Mouse (Mus musculus) 3T3-L1 (cell line): ENCODE data around the gene Ugt1a10.
"Not testable (repeated sequence)": the region's sequence is repeated elsewhere in the genome, so short reads cannot be mapped to it uniquely, and the experiment has no call there.

ENCODE experiments used
- DNase-seq: peaks from one replicate; pipeline ENCODE4 v3.0.0-alpha.2; 2015; ENCODE audit warnings: low read depth, low spot score

Gene Ugt1a10

DNA sequence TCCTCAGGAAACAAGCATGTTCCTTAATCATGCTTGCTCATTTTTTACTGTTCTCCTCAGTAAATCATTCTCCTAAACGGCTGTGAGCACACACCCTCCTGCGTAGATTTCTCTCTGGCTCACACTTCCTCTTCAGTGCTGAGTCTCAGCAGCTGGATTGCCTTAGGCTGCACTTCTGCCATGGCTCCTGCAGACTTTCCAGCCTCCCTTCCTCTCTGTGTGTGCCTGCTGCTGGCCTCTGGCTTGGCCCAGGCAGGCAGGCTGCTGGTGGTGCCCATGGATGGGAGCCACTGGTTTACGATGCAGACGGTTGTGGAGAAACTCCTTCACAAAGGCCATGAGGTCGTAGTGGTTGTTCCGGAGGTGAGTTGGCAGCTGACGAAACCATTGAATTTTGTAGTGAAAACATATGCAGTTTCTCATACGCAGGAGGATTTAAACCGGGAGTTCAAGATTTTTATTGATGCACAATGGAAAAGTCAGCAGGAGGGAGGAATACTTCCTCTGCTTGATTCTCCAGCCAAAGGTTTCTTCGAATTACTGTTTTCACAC lies 39.8 kb downstream of the Ugt1a10 start, which contains the start of gene Ugt1a7c:
Ugt1a7c (plus strand) TSS at position 122 of the 552 bp plus-strand sequence.
- peak; percentile 35 for DNase-seq

DNA sequence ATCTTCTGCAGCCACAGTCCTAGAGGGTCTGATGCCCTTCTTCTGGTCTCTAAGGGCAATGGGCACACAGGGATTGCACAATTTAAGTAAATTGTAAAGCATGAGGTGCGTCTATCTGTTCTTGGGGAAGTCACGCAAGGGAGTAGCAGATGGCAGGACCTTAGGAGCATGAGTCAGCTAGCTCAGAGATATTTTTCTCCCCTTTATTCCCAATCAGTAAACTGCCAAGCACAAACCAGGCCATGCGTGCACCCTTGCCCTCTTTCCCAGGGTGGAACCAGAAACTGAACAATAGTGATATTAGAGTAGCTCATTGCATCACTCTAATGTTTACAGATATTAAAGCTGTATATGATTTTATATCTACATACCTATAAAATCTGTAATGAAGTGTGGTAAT lies 43.4 kb downstream of the Ugt1a10 start:
- not testable (repeated sequence) for DNase-seq

DNA sequence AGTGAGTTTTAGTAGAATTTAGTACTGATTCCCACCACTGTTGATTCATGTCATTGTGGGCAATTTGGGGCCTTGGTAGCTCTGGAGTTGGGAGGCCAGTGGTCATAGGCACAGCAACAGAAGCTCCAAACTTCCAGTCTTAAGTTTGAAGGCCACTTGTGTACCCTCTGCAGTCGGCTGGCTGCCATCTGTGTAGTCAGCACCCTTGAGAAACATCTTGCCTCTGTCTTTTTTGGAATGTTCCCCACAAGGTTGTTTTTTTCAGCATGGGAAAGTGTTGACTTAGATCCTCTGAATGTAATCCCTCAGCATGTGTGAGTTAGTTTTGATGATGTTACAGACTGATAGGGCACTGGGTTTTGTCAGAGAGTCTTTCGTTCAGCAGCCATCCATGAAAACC lies 44.5 kb downstream of the Ugt1a10 start:
- peak; percentile 58 for DNase-seq

DNA sequence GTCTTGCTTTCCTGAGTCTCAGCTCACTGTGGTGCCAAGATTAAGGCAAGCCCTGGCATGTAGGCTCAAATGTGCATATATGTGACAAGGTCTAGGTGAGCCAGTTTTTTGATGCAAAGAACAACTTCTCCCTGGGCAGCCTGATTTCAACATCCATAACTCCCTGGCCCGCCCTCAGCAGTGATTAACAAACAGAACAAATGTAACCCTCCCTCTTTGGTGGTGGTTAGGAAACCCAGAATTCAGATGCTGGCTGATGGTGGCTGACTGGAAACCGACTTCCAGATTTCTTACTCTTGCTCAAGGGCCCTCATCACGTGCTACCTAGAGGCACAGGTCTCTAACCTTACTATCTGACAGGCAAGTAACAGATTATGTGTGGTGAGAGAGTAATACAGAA lies 47.8 kb downstream of the Ugt1a10 start, which contains the start of gene Ugt1a6b:
Ugt1a6b (plus strand) TSS at position 234 of the 400 bp plus-strand sequence.
- peak; percentile 67 for DNase-seq

DNA sequence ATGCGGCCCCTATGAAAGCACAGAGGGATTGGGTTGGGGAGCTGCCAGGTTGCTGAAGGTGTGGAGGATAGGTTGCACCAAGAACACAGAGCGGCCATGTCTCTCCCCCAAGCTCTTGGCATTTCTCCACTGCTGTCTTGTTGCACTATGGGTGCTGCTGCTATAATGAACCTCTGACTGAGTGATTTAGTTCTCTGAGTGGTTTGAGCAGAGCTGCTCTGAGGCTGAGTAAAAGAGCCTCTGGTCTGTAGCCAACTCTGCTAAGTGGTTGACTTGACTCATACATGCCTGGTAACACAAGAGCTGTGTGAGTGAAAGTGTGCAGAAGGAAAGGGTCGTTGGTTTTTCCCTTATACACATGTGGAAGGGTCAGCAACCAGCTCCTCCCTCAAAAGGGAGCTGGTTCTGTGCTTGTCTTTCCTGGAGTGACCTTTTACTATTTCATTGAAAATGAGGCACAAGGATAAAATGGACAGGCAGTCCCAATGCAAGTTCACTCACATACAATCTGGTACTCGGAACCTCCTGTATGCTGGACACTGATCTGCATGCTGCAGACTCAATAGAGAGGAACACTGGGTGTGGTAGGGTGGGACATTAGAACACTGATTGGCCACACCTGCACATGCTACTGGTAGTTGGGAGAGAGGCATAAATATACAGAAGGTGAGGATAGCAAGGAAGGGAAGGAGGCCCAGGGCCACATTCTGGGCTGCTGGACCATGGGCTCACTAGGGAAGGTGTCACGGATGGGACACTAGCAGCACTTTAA lies 48.7 kb downstream of the Ugt1a10 start:
- DNase-seq: peak; percentile 79

DNA sequence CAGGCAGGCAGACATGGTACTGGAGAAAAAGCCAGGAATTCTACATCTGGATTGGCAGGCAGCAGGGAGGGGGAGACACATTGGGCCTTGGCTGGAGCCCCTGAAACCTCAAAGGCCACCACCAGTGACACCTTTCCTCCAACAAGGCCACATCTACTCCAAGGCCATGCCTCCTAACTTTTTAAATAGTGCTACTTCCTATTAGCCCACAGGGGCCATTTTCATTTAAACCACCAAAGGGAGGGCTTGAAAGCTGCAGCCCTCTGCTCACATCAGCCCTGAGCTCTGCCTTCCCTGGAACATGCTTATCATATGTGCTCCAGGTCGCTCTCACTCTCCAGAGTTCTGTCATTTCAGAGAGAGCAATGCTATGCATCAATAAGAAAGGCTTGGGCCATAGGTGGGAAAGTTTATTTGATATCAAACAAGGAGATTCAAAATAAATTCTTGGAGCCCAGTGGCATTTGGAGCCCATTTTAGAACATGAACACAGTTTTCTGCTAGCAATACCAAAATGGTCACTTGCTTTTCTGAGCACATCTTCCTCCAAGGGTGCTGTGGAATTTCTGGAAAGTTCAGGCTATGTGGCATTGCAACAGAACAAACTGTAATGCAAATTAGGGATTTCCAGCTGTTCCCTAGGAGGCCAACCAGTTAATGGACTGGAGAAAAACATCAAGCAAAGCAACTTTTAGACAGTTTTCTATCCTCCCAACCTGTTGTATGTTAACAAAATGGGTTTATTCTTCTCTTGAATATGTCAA lies 49.7 kb downstream of the Ugt1a10 start:
- no peak for DNase-seq

DNA sequence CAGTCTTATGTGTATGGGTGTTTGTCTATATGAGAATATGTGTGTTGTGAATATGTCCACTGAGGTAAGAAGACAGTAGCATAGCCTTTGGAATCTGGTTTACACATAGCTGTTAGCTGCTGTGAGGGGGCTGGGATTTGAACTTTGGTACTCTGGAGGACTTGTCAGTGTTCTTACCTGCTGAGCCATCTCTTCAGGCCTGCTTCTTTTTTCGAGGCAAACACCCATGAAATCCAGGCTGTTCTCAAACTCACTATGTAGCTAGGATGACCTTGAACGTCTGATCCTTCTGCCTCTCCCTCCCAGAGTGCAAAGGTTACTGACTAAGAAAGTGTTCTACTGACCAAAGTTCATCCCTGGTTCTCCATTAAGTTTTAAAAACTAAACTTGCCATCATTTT lies 50.5 kb downstream of the Ugt1a10 start:
- DNase-seq: no peak

DNA sequence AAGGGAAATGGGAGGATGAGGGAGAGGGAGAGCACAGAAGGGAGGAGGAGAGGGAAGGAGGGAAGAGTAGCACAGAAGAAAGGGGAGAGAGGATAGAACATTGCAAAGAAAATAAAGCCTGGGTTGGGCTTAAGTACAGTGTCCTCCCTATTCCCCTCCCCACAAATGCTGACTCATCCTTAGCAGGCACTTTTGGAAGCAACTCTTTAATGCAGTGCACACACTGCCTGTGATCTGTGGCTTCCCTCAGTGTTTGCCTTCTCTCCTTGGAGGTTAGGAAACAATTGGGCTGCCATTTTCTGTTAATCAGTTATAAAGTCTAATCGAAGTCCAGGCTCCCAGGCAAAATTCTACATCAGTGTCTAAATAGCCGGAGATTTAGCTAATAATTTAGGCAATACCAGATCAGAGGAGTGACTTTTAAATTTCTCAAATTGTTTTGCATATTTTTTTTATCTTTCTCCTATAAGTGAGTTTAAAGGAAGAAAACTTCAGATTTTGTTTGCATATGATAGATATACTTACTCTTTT lies 53.9 kb downstream of the Ugt1a10 start:
- not testable (repeated sequence) for DNase-seq

DNA sequence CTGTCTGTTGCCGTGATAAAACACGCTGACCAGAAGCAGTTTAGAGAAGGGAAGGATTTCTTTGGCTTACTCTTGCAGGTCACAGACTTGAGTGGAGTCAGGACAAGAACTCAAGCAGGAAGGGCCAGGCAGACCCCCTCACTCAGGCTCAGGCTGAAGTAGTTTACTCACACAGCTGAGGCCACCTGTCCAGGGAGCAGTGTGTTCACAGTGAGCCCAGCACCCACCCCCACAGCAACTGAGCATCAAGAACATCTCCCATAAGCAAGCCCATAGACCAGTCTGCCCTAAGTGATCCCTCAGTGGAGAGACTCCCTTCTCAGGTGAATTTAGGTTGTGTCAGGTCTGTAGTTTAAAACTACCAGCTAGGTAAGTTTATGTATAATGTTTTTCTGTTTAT lies 54.4 kb downstream of the Ugt1a10 start:
- not testable (repeated sequence) for DNase-seq

DNA sequence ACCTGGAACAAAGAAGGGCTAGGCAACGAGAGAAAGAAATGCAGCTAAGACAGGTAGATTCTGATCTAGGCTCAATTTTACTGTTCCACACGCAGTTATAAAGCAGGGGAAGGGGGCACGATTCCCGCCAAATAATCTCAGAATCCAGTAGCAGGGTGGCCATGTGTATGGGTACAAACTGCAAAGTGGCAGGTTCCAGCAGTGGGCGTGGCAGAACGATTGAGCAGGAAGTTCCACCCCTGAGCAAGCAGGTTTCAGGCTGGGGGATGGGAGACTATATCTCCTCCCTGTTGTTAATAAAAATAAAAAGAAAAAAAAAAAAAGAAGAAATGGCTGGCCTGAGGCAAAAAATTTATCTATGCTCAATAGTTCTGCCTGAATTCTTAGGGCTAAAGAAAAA lies 57.6 kb downstream of the Ugt1a10 start:
- DNase-seq: not testable (repeated sequence)

DNA sequence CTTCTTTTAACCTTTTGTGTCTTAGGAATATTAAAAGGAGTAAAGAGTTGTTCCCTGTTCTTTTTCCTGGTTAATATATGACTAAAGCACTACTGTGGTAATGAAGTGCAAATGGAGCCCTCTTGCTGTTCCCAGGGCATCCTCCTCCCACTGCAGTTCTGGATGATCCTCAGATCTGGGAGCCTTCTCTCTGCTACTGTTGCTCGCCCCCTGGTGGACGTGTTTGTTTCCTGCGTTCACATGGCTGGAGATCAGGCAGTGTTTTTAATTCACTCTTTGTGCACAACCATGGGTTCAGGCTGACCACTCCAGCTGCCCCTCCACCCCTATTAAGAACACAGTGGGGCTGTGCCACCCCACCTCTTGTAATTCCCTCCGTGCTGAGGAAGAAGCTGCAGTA lies 65.4 kb downstream of the Ugt1a10 start:
- peak; percentile 38 for DNase-seq

DNA sequence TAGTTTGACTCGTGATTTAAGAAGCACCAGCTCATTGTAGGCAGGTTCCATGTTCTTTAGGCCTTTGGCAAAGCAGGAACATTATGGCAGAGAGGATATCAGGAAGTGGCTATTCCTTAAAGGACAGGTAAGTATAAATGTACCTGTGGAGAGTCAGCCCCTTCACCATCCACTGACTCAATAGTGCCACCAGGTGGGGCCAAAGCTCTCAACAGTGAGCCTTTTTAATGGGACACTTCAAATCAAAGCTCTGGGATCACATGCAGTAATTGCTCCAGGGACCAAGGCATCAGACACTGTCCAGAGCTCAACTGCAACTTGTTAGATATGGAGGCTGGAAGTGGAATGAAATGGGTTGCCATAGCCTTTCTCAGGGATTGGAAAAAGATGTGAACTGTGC lies 66.3 kb downstream of the Ugt1a10 start:
- peak; percentile 57 for DNase-seq

DNA sequence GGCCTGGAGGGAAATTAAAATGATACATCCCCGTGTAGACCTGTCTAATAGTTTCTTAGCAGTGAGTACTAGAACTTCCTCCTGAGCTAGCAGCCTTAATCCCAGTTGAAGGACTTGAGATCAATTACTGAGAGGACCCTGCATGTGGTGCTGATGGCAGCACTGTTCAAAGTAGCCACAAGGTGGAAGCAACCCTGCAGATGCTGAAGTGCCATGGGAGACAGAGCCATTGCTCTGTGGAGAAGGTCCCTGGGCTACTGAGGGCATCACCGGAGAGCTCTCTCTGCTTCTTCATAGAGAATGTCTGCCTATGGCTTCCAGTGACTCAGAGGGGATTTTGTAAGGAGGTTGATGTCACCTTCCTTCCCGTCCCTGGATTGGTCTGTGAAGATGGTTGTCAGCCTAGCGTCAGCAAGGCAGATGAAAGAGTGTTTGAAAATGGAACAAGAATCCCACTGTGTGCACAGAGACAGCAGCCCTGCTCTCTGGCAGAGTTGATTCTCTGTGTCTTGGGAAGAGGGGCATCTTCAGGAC lies 70.7 kb downstream of the Ugt1a10 start:
- DNase-seq: not testable (repeated sequence)

DNA sequence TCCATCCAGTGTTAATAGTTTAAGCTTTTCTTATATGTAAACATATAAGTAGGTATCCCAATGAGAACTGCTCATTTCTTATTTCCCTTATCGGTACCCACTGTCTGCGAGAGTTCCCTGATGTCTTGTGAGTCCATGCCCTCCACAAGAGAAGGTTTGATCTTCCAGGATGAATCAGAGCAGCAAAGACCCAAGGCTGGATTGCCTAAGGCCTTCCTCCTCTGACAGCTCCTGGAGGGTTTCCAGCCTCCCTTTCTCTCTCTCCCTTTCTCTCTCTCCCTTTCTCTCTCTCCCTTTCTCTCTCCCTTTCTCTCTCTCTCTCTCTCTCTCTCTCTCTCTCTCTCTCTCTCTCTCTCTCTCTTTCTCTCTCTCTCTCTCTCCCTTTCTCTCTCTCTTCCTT lies 73.9 kb downstream of the Ugt1a10 start:
- DNase-seq: peak; percentile 48

DNA sequence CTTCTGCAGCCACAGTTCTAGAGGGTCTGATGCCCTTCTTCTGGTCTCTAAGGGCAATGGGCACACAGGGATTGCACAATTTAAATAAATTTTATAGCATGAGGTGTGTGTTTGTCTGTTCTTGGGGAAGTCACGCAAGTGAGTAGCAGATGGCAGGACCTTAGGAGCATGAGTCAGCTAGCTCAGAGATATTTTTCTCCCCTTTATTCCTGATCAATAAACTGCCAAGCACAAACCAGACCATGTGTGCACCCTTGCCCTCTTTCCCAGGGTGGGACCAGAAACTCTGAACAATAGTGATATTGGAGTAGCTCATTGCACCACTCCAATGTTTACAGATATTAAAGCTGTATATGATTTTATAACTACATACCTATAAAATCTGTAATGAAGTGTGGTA lies 75.0 kb downstream of the Ugt1a10 start:
- not testable (repeated sequence) for DNase-seq

DNA sequence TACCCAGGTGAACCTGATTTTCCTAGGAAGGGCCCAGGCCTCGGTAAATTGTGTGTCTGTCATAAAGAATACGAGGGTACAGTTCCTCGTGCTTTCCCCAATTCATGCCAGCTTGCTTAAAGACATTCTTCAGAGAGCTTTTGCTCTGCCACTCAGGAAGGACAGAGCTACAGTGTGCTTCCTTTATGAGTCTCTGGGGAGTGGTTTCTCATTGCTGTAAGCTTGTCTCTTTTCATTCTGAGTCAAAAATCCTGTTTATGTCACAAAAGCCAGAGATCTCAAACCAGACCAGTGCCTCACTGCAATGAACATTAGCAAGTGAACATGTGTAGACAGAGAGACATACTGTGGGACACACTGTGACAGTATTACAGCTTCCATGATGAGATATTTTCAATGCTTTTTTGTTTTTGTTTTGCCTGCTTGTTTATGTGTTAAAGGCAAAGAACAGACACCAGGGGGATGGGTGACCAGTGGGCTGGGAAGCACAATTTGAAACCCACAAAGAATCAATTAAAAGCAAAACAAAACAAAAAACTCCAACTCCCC lies 78.8 kb downstream of the Ugt1a10 start:
- peak; percentile 52 for DNase-seq

DNA sequence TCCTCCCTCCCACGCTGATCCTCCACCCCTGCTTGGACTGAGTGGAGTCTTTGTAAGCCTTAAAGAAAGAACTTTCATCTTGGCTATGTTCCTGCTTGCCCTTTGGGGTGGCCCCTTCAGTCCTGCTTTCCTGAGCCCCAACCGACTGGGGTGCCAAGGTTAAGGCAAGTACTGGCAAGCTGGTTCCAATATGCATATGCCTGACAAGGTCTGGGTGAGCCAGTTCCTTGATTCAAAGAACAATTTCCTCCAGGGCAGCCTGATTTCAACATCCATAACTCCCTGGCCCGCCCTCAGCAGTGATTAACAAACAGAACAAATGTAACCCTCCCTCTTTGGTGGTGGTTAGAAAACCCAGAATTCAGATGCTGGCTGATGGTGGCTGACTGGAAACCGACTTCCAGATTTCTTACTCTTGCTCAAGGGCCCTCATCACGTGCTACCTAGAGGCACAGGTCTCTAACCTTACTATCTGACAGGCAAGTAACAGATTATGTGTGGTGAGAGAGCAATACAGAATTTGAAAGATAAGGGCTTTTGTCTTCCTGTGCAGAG lies 79.3 kb downstream of the Ugt1a10 start, which contains the start of gene Ugt1a6a:
Ugt1a6a (plus strand) TSS at position 353 of the 555 bp plus-strand sequence.
- DNase-seq: peak; percentile 80

DNA sequence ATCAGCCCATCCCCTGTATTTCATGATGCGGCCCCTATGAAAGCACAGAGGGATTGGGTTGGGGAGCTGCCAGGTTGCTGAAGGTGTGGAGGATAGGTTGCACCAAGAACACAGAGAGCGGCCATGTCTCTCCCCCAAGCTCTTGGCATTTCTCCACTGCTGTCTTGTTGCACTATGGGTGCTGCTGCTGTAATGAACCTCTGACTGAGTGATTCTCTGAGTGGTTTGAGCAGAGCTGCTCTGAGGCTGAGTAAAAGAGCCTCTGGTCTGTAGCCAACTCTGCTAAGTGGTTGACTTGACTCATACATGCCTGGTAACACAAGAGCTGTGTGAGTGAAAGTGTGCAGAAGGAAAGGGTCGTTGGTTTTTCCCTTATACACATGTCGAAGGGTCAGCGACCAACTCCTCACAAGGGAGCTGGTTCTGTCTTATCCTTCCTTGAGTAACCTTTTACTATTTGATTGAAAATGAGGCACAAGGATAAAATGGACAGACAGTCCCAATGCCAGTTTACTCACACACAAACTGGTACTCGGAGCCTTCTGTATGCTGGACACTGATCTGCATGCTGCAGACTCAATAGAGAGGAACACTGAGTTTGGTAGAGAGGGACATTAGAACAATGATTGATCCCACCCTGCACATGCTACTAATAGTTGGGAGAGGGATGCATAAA lies 80.2 kb downstream of the Ugt1a10 start:
- DNase-seq: peak; percentile 64

DNA sequence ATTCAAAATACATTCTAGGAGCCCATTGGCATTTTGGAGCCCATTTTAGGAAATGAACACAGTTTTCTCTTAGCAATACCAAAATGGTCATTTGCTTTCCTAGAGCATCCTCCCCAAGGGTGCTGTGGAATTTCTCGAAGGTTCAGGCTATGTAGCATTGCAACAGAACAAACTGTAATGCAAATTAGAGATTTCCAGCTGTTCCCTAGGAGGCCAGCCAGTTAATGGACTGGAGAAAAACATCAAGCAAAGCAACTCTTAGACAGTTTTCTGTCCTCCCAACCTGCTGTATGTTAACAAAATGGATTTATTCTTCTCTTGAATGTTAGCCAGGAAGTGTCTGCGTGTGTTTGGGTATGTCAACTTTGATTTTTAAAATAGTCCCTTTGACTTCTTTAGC lies 81.5 kb downstream of the Ugt1a10 start:
- no peak for DNase-seq

DNA sequence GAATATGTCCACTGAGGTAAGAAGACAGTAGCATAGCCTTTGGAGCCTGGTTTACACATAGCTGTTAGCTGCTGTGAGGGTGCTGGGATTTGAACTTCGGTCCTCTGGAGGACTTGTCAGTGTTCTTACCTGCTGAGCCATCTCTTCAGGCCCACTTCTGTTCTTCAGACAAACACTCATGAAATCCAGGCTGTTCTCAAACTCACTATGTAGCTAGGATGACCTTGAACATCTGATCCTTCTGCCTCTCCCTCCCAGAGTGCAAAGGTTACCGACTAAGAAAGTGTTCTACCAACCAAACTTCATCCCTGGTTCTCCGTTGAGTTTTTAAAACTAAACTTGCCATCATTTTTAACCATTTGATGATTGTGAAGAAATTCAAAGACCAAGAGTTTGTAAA lies 82.1 kb downstream of the Ugt1a10 start:
- no peak for DNase-seq

DNA sequence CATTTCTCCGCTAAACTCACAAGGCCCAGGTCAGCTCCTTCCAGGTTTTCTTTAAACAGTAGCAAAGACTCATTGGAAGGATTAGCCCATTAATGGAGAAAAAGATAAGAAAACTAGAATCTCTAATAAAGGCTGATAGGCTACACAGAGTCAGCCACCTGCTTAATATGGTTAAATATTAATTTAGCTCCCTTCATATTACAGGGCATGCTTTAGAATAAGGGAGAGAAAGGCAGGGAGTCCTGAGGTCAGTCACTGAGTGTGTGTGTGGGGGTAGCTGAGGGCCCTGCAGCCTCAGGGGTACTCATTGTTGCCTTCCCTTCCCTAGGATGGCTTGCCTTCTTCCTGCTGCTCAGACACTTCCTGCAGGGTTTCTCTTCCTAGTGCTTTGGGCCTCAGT lies 83.0 kb downstream of the Ugt1a10 start:
- no peak for DNase-seq
